20 mouse cellular contexts compared by ENCODE assay signal in the genomic region with DNA sequence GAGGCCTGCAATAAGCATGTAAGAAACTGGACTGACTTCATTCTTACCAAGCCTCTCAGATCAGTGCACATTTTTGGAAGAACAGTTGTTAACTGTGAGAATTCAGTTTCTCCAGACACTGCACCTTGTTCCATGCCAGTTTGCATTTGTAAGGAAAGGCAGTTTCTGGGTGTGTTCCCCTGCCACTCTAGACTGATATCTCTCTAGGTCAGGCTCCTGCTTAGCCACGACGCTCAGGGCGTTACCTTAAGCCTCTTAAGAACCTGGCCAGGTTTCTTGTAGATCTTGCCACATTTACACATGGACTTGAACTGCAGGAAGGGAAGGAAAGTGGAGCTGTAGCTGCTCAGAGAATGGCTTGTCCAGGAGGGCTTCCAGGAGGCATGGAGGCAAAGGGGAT. TPM values are rescaled to one million over a fixed set of nuclear protein-coding genes. Genes with fewer than 3 reads are reported as not detected.
DNase-seq lines count a peak whose midpoint lies in the region; TF ChIP-seq lines count a peak whose summit lies in the region.
"Had no signal": no experiment of that assay in that cellular context is flagged by ENCODE, and none has a peak within 500 bp of the region (broad histone marks: within the 10 kb centered on the region; RNA-seq: fewer than 3 reads in every experiment).

No protein-coding gene starts in this region.

- H3K79me2 ChIP-seq in MEL (ENCODE audit: control insufficient read depth, insufficient read depth, low read length, poor library complexity), result peaks cover 13% of the 10 kb centered on the region
- peaks cover 2% of the 10 kb centered on the region; the same call in 1 of the 2 replicates for H3K79me2 ChIP-seq in heart, adult 2 months (replicated peaks; ENCODE audit: control insufficient read depth, insufficient read depth, low read length)

- H3K4me3 ChIP-seq in MEL (ENCODE audit: control insufficient read depth in 1 of 2, insufficient read depth in 1 of 2, low read depth in 2 of 2, low read length in 2 of 2), result peak overlapping the region in 1 of 2 experiments; percentile 9; a peak in 1 of 4 replicates
- H3K4me3 ChIP-seq in small intestine, adult 2 months (ENCODE audit: low read depth, low read length), result no peak overlapping the region
- no peak overlapping the region for H3K4me3 ChIP-seq in heart, adult 2 months
- H3K4me3 ChIP-seq: embryonic facial prominence, embryonic 12.5 days; forebrain, embryonic 12.5 days had no signal

- H3K9ac ChIP-seq in MEL (ENCODE audit: control insufficient read depth, low read depth, low read length, poor library complexity, severe bottlenecking), result no peak overlapping the region
- no peak overlapping the region for H3K9ac ChIP-seq in heart, adult 2 months (ENCODE audit: low read depth, low read length)
- H3K9ac ChIP-seq: embryonic facial prominence, embryonic 12.5 days; forebrain, embryonic 12.5 days had no signal

- H3K4me1 ChIP-seq in MEL (ENCODE audit: control insufficient read depth in 1 of 2, insufficient read depth in 2 of 2, low read length in 2 of 2), result peaks cover 39 to 49% of the 10 kb centered on the region in 2 experiments
- peaks cover 22% of the 10 kb centered on the region; the same call in 1 of the 2 replicates for H3K4me1 ChIP-seq in small intestine, adult 2 months (ENCODE audit: control insufficient read depth, insufficient read depth, insufficient read length, low read length)
- H3K4me1 ChIP-seq in heart, adult 2 months (ENCODE audit: control insufficient read depth, insufficient read depth, low read length), result peaks cover 12% of the 10 kb centered on the region
- H3K4me1 ChIP-seq: forebrain, embryonic 12.5 days had no signal

- 45% methylated on average over 3 of the region's 3 CpGs for WGBS in small intestine, adult 2 months
- WGBS in heart, adult 2 months, result 61% methylated on average over 3 of the region's 3 CpGs

- TF ChIP-seq POLR2A in MEL (IDR thresholded peaks at IDR 0.05; ENCODE audit: control insufficient read depth in 1 of 2, insufficient read depth in 1 of 2, low read depth in 1 of 2, low read length in 2 of 2, poor library complexity in 1 of 2), result no peak; a peak in 1 of 4 replicates
- TF ChIP-seq POLR2A in small intestine, adult 2 months (IDR thresholded peaks at IDR 0.05; ENCODE audit: low read depth, low read length), result no peak
- TF ChIP-seq POLR2A in heart, adult 2 months (IDR thresholded peaks at IDR 0.05; ENCODE audit: insufficient read depth, low read depth, low read length), result no peak

- no peak for TF ChIP-seq CTCF in MEL (IDR thresholded peaks at IDR 0.05 in 2 of 3, conservative IDR thresholded peaks at IDR 0.05 in 1 of 3; ENCODE audit: control insufficient read depth in 1 of 3, insufficient read depth in 1 of 3, low read depth in 2 of 3, low read length in 3 of 3, poor library complexity in 1 of 3, severe bottlenecking in 1 of 3)
- no peak for TF ChIP-seq CTCF in small intestine, adult 2 months (IDR thresholded peaks at IDR 0.05; ENCODE audit: extremely low read depth, insufficient read length, insufficient replicate concordance, low read depth, low read length)
- TF ChIP-seq CTCF in heart, adult 2 months (IDR thresholded peaks at IDR 0.05), result no peak

- H3K27ac ChIP-seq in MEL (ENCODE audit: control insufficient read depth, low read depth, low read length), result peak overlapping the region; percentile 59
- H3K27ac ChIP-seq in small intestine, adult 2 months (ENCODE audit: insufficient read depth, low read depth, low read length), result peak overlapping the region; percentile 84
- H3K27ac ChIP-seq in heart, adult 2 months, result no peak overlapping the region
- H3K27ac ChIP-seq: embryonic facial prominence, embryonic 12.5 days; forebrain, embryonic 12.5 days; kidney, postnatal 0 days had no signal

- intact Hi-C loops in heart, adult 2 months (cut with DNase I), result no loop called here

- peak; percentile 74 for DNase-seq in MEL (ENCODE audit: low read depth, low spot score)
- peak; percentile 78 for DNase-seq in c-Kit-negative CD71-positive TER-119-positive erythroid progenitor cells, embryonic 14.5 days (ENCODE audit: low read depth, low spot score)
- DNase-seq in liver, result peak; percentile 80
- no peak for DNase-seq in retina, postnatal 1 day
- DNase-seq in gastrocnemius, postnatal 25 days, result no peak
- DNase-seq in heart, adult 2 months, result no peak
- DNase-seq: cerebellum, adult 9-11 months; heart, postnatal 4 days; layer of hippocampus, postnatal 36 days; thymus, adult 2 months had no signal

- H3K36me3 ChIP-seq in MEL (ENCODE audit: control insufficient read depth in 1 of 2, insufficient read depth in 2 of 2, low read length in 2 of 2), result peaks cover 0 to 56% of the 10 kb centered on the region in 2 experiments
- peaks cover 18% of the 10 kb centered on the region for H3K36me3 ChIP-seq in small intestine, adult 2 months (ENCODE audit: control insufficient read depth, insufficient read depth, low read length)
- H3K36me3 ChIP-seq in heart, adult 2 months (ENCODE audit: control insufficient read depth, insufficient read depth, low read length), result peaks cover 17% of the 10 kb centered on the region

- no peaks in the 10 kb centered on the region for H3K27me3 ChIP-seq in MEL (ENCODE audit: control insufficient read depth in 1 of 2, insufficient read depth in 2 of 2, low read length in 2 of 2)
- H3K27me3 ChIP-seq in small intestine, adult 2 months (ENCODE audit: control insufficient read depth, insufficient read depth, low read length), result no peaks in the 10 kb centered on the region
- no peaks in the 10 kb centered on the region for H3K27me3 ChIP-seq in heart, adult 2 months (ENCODE audit: control insufficient read depth, insufficient read depth, low read length)
- H3K27me3 ChIP-seq: CH12.LX; embryonic facial prominence, embryonic 12.5 days; forebrain, embryonic 12.5 days; Patski had no signal

- no peaks in the 10 kb centered on the region for H3K9me3 ChIP-seq in MEL (replicated peaks; ENCODE audit: insufficient read depth, low read length)
- H3K9me3 ChIP-seq: embryonic facial prominence, embryonic 12.5 days; forebrain, embryonic 12.5 days had no signal

- TF ChIP-seq EP300 in MEL (IDR thresholded peaks at IDR 0.05; ENCODE audit: low read depth in 1 of 2, low read length in 2 of 2), result peak; percentile 76 to 81
- no peak for TF ChIP-seq EP300 in heart, adult 2 months (IDR thresholded peaks at IDR 0.05; ENCODE audit: insufficient read depth, low read depth, low read length)

- TF ChIP-seq RAD21 in MEL (IDR thresholded peaks at IDR 0.05; ENCODE audit: low read depth, low read length), result no peak

TF ChIP-seq in MEL, 35 proteins besides CTCF, POLR2A, EP300 and RAD21:
- TF ChIP-seq GATA1 (IDR thresholded peaks at IDR 0.05; ENCODE audit: low read depth, low read length) (peak; percentile 57), TCF12 (IDR thresholded peaks at IDR 0.05; ENCODE audit: low read depth, low read length) (peak; percentile 67), TAL1 (IDR thresholded peaks at IDR 0.05; ENCODE audit: low read length) (peak; percentile 65), POLR2AphosphoS5 (IDR thresholded peaks at IDR 0.05; ENCODE audit: borderline replicate concordance, low read depth, low read length) (no peak), MYB (IDR thresholded peaks at IDR 0.05; ENCODE audit: low read depth, low read length) (peak; percentile 67), SIN3A (IDR thresholded peaks at IDR 0.05; ENCODE audit: low read length) (peak; percentile 66), RCOR1 (IDR thresholded peaks at IDR 0.05; ENCODE audit: low read depth, low read length) (no peak), TBP (IDR thresholded peaks at IDR 0.05; ENCODE audit: low read depth, low read length) (no peak), ETS1 (IDR thresholded peaks at IDR 0.05; ENCODE audit: low read depth, low read length) (0 out of 2 replicates have a peak, but pooled peaks have one; percentile 34), MXI1 (IDR thresholded peaks at IDR 0.05; ENCODE audit: low read depth, low read length) (peak; percentile 69)
TF ChIP-seq in MEL: peak in this region for 7.

RNA-seq across cellular contexts. Expression of a gene that starts 18.9 kb away (rescaled TPM):
- 32.3 and 36.9 TPM in 2 replicates for total RNA-seq in MEL (2012; rRNA removed)
- 10 to 100 TPM in 1 of 2 experiments, not detected in 1; 53.7 TPM for polyA plus RNA-seq in MEL (2012; ENCODE audit: insufficient read depth in 1 of 2, insufficient read length in 2 of 2, low read depth in 1 of 2, low replicate concordance in 2 of 2, missing spikeins in 1 of 2)
- 55.4 and 115 TPM in 2 replicates for polyA plus RNA-seq in small intestine, adult 2 months (2012; rRNA removed)
- total RNA-seq in gastrocnemius, postnatal 25 days (2021), result 100 to 1,000 TPM in 1 of 2 experiments, 10 to 100 TPM in 1; 95.5 to 104 TPM
- 100 to 1,000 TPM; 110 to 133 TPM for total RNA-seq in heart, adult 2 months (2021)
- 44.3 and 70.5 TPM in 2 replicates for polyA plus RNA-seq in heart, adult 2 months (2012; rRNA removed)

RNA-seq across cellular contexts. Expression of a gene that starts 30.2 kb away (rescaled TPM):
- total RNA-seq in MEL (2012; rRNA removed), result 13.0 and 14.7 TPM in 2 replicates
- 100 to 1,000 TPM in 1 of 2 experiments, 10 to 100 TPM in 1; 23.7 to 239 TPM for polyA plus RNA-seq in MEL (2012; ENCODE audit: insufficient read depth in 1 of 2, insufficient read length in 2 of 2, low read depth in 1 of 2, low replicate concordance in 2 of 2, missing spikeins in 1 of 2)
- 1.3 and 1.4 TPM in 2 replicates for polyA plus RNA-seq in small intestine, adult 2 months (2012; rRNA removed)
- total RNA-seq in gastrocnemius, postnatal 25 days (2021), result 1 to 10 TPM; 4.1 to 4.3 TPM
- total RNA-seq in heart, adult 2 months (2021), result 1 to 10 TPM; 6.2 to 6.8 TPM
- 6.2 and 8.7 TPM in 2 replicates for polyA plus RNA-seq in heart, adult 2 months (2012; rRNA removed)
- total RNA-seq: CH12.LX had no signal

RNA-seq across cellular contexts. Expression of a gene that starts 38.0 kb away (rescaled TPM):
- 3.3 and 4.6 TPM in 2 replicates for total RNA-seq in MEL (2012; rRNA removed)
- polyA plus RNA-seq in MEL (2012; ENCODE audit: insufficient read depth in 1 of 2, insufficient read length in 2 of 2, low read depth in 1 of 2, low replicate concordance in 2 of 2, missing spikeins in 1 of 2), result 10 to 100 TPM in 1 of 2 experiments, not detected in 1; 14.5 TPM
- polyA plus RNA-seq in small intestine, adult 2 months (2012; rRNA removed), result 102 and 424 TPM in 2 replicates
- total RNA-seq in gastrocnemius, postnatal 25 days (2021), result not detected
- total RNA-seq in heart, adult 2 months (2021), result under 1 TPM; 0.55 to 0.63 TPM
- polyA plus RNA-seq in heart, adult 2 months (2012; rRNA removed), result 0.64 and 1.1 TPM in 2 replicates
- total RNA-seq: layer of hippocampus, postnatal 36 days had no signal

RNA-seq across cellular contexts. Expression of a gene that starts 46.4 kb away (rescaled TPM):
- 0.58 TPM in 1 of 2 replicates, not detected in the other for total RNA-seq in MEL (2012; rRNA removed)
- 1 to 10 TPM in 1 of 2 experiments, not detected in 1; 1.4 TPM for polyA plus RNA-seq in MEL (2012; ENCODE audit: insufficient read depth in 1 of 2, insufficient read length in 2 of 2, low read depth in 1 of 2, low replicate concordance in 2 of 2, missing spikeins in 1 of 2)
- 0.18 and 0.42 TPM in 2 replicates for polyA plus RNA-seq in small intestine, adult 2 months (2012; rRNA removed)
- not detected for total RNA-seq in gastrocnemius, postnatal 25 days (2021)
- total RNA-seq in heart, adult 2 months (2021), result not detected
- not detected in 2 replicates for polyA plus RNA-seq in heart, adult 2 months (2012; rRNA removed)
- total RNA-seq: CH12.LX; heart, adult 8-10 months; layer of hippocampus, postnatal 36 days had no signal
- polyA plus RNA-seq: embryonic facial prominence, embryonic 12.5 days; forebrain, embryonic 12.5 days; kidney, postnatal 0 days; limb, embryonic 11.5 days; neural tube, embryonic 11.5 days; Patski; thymus, adult 2 months had no signal

RNA-seq across cellular contexts. Expression of a gene that starts 49.4 kb away (rescaled TPM):
- not detected in 2 replicates for total RNA-seq in MEL (2012; rRNA removed)
- under 1 TPM in 1 of 2 experiments, not detected in 1; 0.06 TPM for polyA plus RNA-seq in MEL (2012; ENCODE audit: insufficient read depth in 1 of 2, insufficient read length in 2 of 2, low read depth in 1 of 2, low replicate concordance in 2 of 2, missing spikeins in 1 of 2)
- polyA plus RNA-seq in small intestine, adult 2 months (2012; rRNA removed), result 0.17 and 0.35 TPM in 2 replicates
- not detected for total RNA-seq in gastrocnemius, postnatal 25 days (2021)
- total RNA-seq in heart, adult 2 months (2021), result not detected
- 0.12 TPM in 2 replicates for polyA plus RNA-seq in heart, adult 2 months (2012; rRNA removed)
- total RNA-seq: heart, adult 8-10 months; heart, postnatal 4 days had no signal
- polyA plus RNA-seq: embryonic facial prominence, embryonic 12.5 days; forebrain, embryonic 12.5 days; kidney, postnatal 0 days; limb, embryonic 11.5 days; midbrain, embryonic 16.5 days; neural tube, embryonic 11.5 days; Patski had no signal

Comparison
In these comparisons a context has a peak if more than half of its experiments do, and no peak if none do; other contexts are left out.
1. DNase-seq: peak in MEL (single experiment), c-Kit-negative CD71-positive TER-119-positive erythroid progenitor cells, embryonic 14.5 days (single experiment) and liver (single experiment); none in retina, postnatal 1 day (single experiment), gastrocnemius, postnatal 25 days (single experiment) and heart, adult 2 months (0 of 2).